Mouse (Mus musculus) mature B cell (primary cell): ENCODE measurements around the gene Qpctl.
"Not testable (repeated sequence)": the region's sequence is repeated elsewhere in the genome, so short reads cannot be mapped to it uniquely, and the experiment has no call there.

ENCODE experiments used
- in situ Hi-C: fragments of 300-500 bp; cut with MboI; formaldehyde crosslinking; loops from 2 replicates; pipeline ENCODE4 v1.14.3; 2019

The Qpctl gene

DNA sequence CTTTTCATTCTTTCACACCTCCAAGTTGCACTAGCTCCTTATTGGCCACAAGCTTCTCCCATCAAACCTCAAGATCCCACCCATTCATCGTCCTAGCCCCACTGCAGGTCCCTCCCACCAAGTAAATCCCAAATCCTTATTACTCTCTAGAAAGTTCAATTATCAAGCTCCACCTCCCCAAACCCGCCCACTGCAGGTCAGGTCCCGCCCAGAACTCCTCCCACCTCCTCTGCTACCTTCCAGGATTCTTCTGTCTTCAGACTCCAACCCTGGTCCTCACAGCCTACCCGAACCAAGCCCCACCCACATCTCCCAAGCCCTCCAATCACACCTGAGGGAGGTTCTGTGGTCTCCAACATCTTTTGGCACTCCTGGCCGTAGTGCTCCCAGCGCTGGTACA, 15.1 kb upstream of the Qpctl start:
- in situ Hi-C loops, result loop anchor here (10.0 kb wide), 1 partner anchor 111 kb away; the partner anchor contains the start of gene Vasp

DNA sequence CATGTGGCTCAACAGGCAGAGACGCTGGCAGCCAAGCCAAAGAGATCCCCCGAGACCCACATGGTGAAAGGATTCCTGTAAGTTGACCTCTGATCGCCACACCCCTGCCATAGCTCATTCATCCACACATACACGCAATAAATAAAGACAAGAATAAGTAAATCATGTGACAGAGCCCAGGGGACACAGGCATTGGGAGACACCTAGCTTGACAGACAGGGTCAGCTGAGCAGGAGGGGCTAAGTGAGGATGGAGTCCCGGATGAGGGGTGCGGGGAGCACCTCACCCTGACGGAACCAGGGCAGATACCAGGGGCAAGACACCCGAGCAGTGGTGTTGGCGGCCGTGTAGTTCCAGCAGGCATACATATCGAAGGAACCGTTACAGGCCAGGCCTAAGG, 14.7 kb upstream of the Qpctl start:
- in situ Hi-C loops, result loop anchor here (10.0 kb wide), 1 partner anchor 111 kb away; the partner anchor contains the start of gene Vasp

DNA sequence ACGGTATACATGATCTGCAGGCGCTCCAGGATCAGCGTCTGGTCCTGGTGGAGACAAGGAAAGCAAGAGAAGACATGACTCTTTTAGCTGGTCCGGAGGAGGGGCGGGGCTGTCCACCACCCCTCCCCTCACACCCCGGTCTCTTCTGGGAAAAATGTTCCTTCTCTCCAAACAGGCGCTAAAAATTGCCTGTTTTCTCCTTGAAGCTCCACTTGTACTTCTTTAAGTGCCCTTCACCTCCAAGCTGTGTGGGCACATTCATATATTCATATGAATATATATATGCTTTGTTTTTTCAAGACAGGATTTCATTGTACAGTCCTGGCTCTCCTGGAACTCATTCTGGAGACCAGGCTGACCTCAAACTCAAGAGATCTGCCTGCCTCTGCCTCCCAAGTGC, 13.8 kb upstream of the Qpctl start:
- in situ Hi-C loops, result loop anchor here (10.0 kb wide), 1 partner anchor 112 kb away; the partner anchor contains the start of gene Vasp

DNA sequence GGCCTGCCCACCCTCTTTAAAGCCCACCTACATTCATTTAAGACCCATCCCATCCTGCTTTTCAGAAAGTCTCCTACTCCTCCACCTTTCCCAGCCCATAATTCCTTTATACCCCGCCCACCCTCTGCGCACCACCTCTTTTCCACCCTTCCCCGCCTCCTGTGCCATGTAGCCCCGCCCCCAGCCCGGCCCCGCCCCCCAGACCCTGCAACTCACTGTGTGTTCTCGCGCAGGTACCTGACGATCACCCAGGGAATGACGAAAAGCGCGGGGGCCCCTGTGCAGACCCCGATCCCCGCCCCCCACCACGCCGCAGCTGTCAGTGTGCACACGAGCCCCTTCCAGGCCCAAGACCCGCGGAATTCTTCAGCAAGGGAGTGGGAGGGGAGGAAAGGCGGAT, 11.0 kb upstream of the Qpctl start:
- in situ Hi-C loops, result loop anchor here (10.0 kb wide), 1 partner anchor 115 kb away; the partner anchor contains the start of gene Vasp

GRCm38 (mm10) chr7:19159411-19159810, 10.3 kb upstream of the Qpctl start:
- in situ Hi-C loops, result no loop called here

GRCm38 (mm10) chr7:19158601-19159000, 9.5 kb upstream of the Qpctl start:
- in situ Hi-C loops, result no loop called here

- in situ Hi-C loops, result no loop called here
These were observed 8.2 kb upstream of the Qpctl start for GRCm38 (mm10) chr7:19157160-19157800.

DNA sequence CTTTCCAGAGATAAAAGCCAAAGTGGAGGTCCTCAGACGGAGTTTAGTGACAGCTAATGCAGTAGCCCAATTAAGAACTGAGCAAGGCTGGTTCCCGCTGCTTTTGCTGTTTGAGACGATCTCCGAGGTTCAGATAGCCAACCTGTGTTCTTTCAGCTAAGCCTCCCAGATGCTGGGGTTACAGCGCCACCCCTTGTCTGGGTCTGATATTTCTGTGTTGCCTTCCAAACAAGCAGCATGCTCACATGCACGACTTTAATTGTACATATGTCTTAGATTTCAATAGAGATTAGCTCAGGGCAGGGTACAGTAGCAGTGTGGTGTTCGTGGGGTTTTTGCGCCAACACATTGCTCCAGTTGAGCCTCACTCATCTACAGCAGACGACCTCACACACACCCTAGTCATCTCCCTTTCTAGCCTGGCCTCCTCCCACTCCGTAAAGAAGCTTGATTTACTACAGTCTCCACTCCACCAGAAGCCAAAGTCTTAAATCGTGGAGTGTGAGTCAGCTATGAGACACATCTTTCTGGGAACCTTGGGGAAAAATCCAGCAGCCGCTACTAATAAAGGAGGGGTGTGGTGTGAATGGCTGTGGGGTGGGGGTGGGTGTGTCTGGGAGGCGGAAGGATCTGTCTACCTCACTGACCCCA, 6.9 kb upstream of the Qpctl start:
- in situ Hi-C loops, result no loop called here

DNA sequence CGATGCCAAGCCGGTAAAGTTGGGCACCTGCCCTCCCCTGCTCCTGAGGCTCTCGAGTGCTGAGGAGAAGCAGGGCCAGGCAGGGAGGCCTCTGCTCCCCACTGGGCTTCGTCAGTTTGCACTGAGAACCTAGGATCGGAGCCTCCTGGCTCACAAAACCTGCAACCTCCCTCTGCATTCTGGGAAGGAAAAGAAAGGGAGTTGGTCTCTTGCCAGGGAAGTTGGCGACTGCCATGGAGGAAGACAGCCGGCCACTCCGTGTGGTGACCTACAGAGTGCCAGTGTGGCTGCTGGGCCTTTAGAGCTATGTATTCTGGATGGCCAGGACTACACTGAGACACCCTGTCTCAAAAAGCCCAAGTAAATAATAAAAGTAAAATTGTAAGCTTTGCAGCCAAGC, 5.7 kb upstream of the Qpctl start:
- in situ Hi-C loops, result no loop called here

GRCm38 (mm10) chr7:19151121-19151520, 2.0 kb upstream of the Qpctl start:
- in situ Hi-C loops, result not testable (repeated sequence)

- in situ Hi-C loops, result no loop called here
These were observed 535 bp upstream of the Qpctl start, which contains the start of gene Snrpd2 for GRCm38 (mm10) chr7:19149626-19150025. Gene Snrpd2 (plus strand): TSS chr7:19149722.

GRCm38 (mm10) chr7:19148180-19148874, 764 bp downstream of the Qpctl start:
- in situ Hi-C loops, result no loop called here

DNA sequence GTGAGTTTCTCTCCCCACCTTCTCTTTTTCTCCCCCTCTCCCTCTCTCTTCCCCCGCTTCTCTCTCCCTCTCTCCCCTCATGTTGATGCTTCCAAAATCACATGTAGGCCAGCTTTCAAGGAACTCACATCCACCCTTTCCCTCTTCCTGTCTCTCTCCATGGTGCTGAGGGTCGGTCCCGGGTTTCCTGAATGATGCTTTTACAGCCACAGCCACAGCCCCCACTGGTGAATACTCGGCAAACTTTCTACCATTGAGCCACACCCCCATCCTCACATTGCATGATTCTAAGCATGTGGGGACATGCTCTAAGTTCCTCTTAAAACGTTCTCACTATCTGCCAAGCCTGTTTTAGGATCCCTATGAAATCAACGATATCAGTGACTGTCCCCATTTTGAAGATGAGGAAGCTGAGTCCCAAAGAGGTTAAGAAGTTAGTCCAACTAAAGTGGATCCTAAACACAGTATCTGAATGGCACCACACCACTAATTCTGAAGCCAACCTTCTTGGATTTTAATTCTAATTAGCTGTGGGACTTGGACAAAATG, 1.5 kb downstream of the Qpctl start:
- in situ Hi-C loops, result no loop called here

- in situ Hi-C loops, result no loop called here
These were observed 2.3 kb downstream of the Qpctl start for GRCm38 (mm10) chr7:19146793-19147192.

DNA sequence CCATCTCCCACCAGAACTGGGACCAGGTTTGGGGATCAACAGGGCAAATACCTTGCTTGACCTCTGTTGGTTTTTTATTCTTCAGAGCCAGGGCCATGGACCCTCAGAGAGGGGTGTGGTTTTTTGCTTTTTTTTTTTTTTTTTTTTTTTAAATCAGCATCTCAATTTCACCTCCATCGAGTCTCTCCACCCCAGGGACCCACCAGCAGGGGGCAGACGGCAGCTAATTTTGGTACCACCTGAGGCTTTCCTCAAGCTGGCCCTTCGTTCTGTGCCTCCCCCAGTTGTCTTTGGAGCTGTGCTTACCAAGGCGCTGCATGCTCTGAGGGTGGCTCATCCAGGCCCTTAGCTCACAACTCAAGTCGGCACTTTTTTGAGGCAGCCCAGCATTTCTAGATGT, 11.7 kb downstream of the Qpctl start:
- in situ Hi-C loops, result no loop called here

- in situ Hi-C loops, result no loop called here
These were observed 12.3 kb downstream of the Qpctl start for GRCm38 (mm10) chr7:19136673-19137334.

DNA sequence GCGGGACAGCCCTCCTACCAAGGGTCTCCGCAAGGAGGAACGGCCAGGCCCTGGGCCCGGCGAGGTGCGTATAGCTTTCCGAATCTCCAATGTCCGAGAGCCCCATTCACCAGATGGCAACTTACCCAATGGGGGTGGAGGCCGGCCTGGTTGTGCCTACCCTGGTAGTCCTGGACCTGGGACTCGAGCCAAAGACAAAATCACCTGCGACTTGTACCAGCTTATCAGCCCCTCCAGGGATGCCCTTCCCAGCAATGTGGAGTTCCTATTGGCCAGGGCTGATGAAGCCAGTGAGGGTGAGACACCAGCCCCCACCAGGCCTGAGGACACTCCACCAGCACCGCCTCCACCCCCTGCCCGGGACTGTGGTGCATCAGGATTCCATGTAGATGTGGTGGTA, 12.9 kb downstream of the Qpctl start:
- in situ Hi-C loops, result no loop called here

DNA sequence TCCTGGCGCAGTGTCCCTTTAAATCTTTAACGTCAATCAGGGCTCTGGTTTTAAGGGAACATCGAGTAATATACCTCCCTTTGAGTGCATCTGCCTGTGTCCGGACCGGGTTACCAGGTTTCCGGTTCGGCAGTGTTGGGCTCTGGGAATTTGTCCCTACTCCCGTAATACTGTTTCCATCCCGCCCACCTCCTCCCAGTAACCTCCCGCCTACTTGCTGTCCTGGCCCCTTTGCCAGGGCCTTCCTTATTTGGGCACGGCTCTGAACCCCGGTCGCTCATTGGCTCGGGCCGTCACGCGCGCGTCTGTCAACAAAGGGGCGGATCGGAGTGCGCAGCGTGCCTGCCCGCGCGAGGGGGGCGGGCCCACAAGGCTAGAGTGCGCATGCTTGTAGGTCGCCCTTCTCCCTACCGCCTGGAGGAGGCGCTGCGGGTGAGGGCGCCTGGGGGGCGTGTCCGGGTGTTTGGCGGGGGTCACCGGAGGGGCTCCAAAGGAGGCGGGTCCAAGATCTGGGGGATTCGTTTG, 17.7 kb downstream of the Qpctl start:
- in situ Hi-C loops, result no loop called here

- in situ Hi-C loops, result no loop called here
These were observed 18.4 kb downstream of the Qpctl start for GRCm38 (mm10) chr7:19130657-19131056.

DNA sequence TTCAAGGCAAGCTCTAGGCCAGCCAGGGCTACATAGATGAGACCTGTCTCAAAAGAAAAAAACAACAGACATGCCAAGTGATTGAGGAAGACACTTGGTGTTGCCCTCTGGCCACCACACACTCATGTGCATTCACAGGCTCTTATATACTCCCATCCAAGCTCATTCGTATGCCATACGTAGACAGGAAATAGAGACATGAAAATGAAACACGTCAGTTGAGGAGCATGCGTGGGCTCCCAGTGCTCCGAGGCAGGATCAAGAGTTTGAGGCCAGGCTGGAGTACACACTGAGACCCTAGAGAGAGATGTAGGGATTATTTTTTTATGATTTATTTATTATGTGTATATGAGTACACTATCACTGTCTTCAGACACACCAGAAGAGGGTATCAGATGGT, 19.7 kb downstream of the Qpctl start:
- in situ Hi-C loops, result no loop called here

DNA sequence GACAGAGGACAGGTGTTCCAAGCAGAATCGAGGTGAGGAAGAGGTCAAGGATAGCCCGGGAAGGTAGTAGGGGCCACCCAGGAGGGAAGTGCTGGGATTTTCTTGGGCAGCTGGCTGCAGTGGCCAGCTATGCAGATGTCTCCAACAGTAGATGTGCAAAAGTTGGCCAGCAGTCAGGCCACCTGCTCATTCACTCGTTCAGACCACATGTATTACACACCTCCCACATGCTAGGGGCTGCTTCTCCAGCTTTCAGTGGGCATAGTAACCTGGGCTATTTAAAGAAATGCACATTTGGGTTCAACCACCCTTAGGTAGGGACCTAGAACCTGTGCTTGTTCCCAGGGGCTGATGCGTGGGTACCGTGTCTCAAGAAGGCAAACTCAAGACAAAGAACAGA, 21.3 kb downstream of the Qpctl start:
- in situ Hi-C loops, result no loop called here

GRCm38 (mm10) chr7:19124713-19125112, 24.4 kb downstream of the Qpctl start:
- in situ Hi-C loops, result no loop called here
